Mouse (Mus musculus): ENCODE measurements around the gene Gm13723. TPM values are rescaled to one million over a fixed set of nuclear protein-coding genes. Genes with fewer than 3 reads are reported as not detected.

The Gm13723 gene
- not detected in 2 replicates for polyA plus RNA-seq (2015; fragmentation: Nextera tagmentation; extraction: Ambion mirVana)

- no peak for TF ChIP-seq CTCF (IDR thresholded peaks at IDR 0.05; ENCODE audit: low read depth)
- no peak within 1 kb of the TSS for H3K9ac ChIP-seq (ENCODE audit: low read depth, low read length)
- DNase-seq (ENCODE audit: low spot score) = peak; percentile 1
- ATAC-seq (replicated peaks; ENCODE audit: low FRiP score, low read depth) = no peak
- WGBS = 26% methylated on average over 1 of the region's 1 CpGs
- H3K4me1 ChIP-seq (replicated peaks; ENCODE audit: insufficient read depth, low read length) = no peaks in the 10 kb centered on the region
- no peaks in the 10 kb centered on the region for H3K36me3 ChIP-seq (ENCODE audit: insufficient read depth, low read length)
- H3K4me3 ChIP-seq (replicated peaks; ENCODE audit: low read depth, low read length) = no peak within 1 kb of the TSS
- H3K9me3 ChIP-seq (replicated peaks; ENCODE audit: low read length) = no peaks in the 10 kb centered on the region
- H3K4me2 ChIP-seq (ENCODE audit: low read length) = no peak within 1 kb of the TSS
- no peaks in the 10 kb centered on the region for H3K27me3 ChIP-seq (ENCODE audit: insufficient read depth, low read length)
- H3K27ac ChIP-seq = no peak within 1 kb of the TSS
These were observed at the start of gene Gm13723 for GRCm38 (mm10) chr2:86874702-86875101. TSS of gene Gm13723 (minus strand) at chr2:86874802.

GRCm38 (mm10) chr2:86905647-86906046, 31.0 kb upstream of the Gm13723 start:
- WGBS = 85% methylated on average over 2 of the region's 2 CpGs
- Histone ChIP-seq H3K4me1 (replicated peaks; ENCODE audit: insufficient read depth, low read length) (no peaks in the 10 kb centered on the region), H3K4me3 (replicated peaks; ENCODE audit: low read depth, low read length) (no peak overlapping the region), H3K27ac (no peak overlapping the region), H3K9ac (ENCODE audit: low read depth, low read length) (no peak overlapping the region), H3K4me2 (ENCODE audit: low read length) (no peak overlapping the region), H3K27me3 (ENCODE audit: insufficient read depth, low read length) (no peaks in the 10 kb centered on the region), H3K36me3 (ENCODE audit: insufficient read depth, low read length) (no peaks in the 10 kb centered on the region), H3K9me3 (replicated peaks; ENCODE audit: low read length) (no peaks in the 10 kb centered on the region)
- DNase-seq (ENCODE audit: low spot score) (no peak), ATAC-seq (replicated peaks; ENCODE audit: low FRiP score, low read depth) (no peak)
- no peak for TF ChIP-seq CTCF (IDR thresholded peaks at IDR 0.05; ENCODE audit: low read depth)

GRCm38 (mm10) chr2:86892116-86892515, 17.5 kb upstream of the Gm13723 start, which contains the start of gene Olfr1097:
TSS of gene Olfr1097 (minus strand) at chr2:86892216.
- Histone ChIP-seq H3K36me3 (ENCODE audit: insufficient read depth, low read length) (no peaks in the 10 kb centered on the region), H3K27ac (no peak within 1 kb of the TSS), H3K9ac (ENCODE audit: low read depth, low read length) (no peak within 1 kb of the TSS), H3K4me1 (replicated peaks; ENCODE audit: insufficient read depth, low read length) (no peaks in the 10 kb centered on the region), H3K4me2 (ENCODE audit: low read length) (no peak within 1 kb of the TSS), H3K4me3 (replicated peaks; ENCODE audit: low read depth, low read length) (no peak within 1 kb of the TSS), H3K27me3 (ENCODE audit: insufficient read depth, low read length) (no peaks in the 10 kb centered on the region), H3K9me3 (replicated peaks; ENCODE audit: low read length) (no peaks in the 10 kb centered on the region)
- DNase-seq (ENCODE audit: low spot score) = no peak
- no peak for ATAC-seq (replicated peaks; ENCODE audit: low FRiP score, low read depth)
- no peak for TF ChIP-seq CTCF (IDR thresholded peaks at IDR 0.05; ENCODE audit: low read depth)
- WGBS = 87% methylated on average over 1 of the region's 1 CpGs

DNA sequence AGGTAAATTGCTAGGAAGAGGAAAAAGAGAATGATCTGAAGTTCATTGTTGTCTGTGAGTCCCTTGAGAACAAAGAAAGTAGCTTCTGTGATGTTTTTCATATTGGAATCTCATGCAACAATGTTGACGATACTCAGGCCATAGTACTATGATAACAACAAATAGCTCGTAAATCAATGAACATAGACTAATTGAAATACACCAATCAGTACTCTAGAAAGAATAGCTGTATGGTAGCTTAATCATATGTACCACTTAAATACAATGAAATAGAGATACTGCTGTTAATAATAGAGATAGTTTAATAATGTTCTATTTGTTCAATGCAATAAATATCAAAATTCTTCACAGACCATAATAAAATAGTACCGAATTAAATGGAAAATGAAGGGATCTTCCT, 23.0 kb downstream of the Gm13723 start, which contains the start of gene Olfr1095:
TSS of gene Olfr1095 (minus strand) at position 101 of the 400 bp plus-strand sequence.
- H3K27me3 ChIP-seq (ENCODE audit: insufficient read depth, low read length) = no peaks in the 10 kb centered on the region
- 87% methylated on average over 3 of the region's 3 CpGs for WGBS
- no peak within 1 kb of the TSS for H3K4me3 ChIP-seq (replicated peaks; ENCODE audit: low read depth, low read length)
- TF ChIP-seq CTCF (IDR thresholded peaks at IDR 0.05; ENCODE audit: low read depth) = no peak
- no peaks in the 10 kb centered on the region for H3K4me1 ChIP-seq (replicated peaks; ENCODE audit: insufficient read depth, low read length)
- ATAC-seq (replicated peaks; ENCODE audit: low FRiP score, low read depth) = no peak
- H3K4me2 ChIP-seq (ENCODE audit: low read length) = no peak within 1 kb of the TSS
- no peak for DNase-seq (ENCODE audit: low spot score)
- H3K9ac ChIP-seq (ENCODE audit: low read depth, low read length) = no peak within 1 kb of the TSS
- no peaks in the 10 kb centered on the region for H3K36me3 ChIP-seq (ENCODE audit: insufficient read depth, low read length)
- no peak within 1 kb of the TSS for H3K27ac ChIP-seq
- H3K9me3 ChIP-seq (replicated peaks; ENCODE audit: low read length) = no peaks in the 10 kb centered on the region

GRCm38 (mm10) chr2:86824363-86824762, 50.2 kb downstream of the Gm13723 start, which contains the start of gene Olfr1094:
TSS of gene Olfr1094 (plus strand) at chr2:86824663.
- no peaks in the 10 kb centered on the region for H3K27me3 ChIP-seq (ENCODE audit: insufficient read depth, low read length)
- no peak within 1 kb of the TSS for H3K4me3 ChIP-seq (replicated peaks; ENCODE audit: low read depth, low read length)
- DNase-seq (ENCODE audit: low spot score) (no peak), ATAC-seq (replicated peaks; ENCODE audit: low FRiP score, low read depth) (no peak)
- H3K27ac ChIP-seq = no peak within 1 kb of the TSS
- no peak within 1 kb of the TSS for H3K9ac ChIP-seq (ENCODE audit: low read depth, low read length)
- no peaks in the 10 kb centered on the region for H3K36me3 ChIP-seq (ENCODE audit: insufficient read depth, low read length)
- TF ChIP-seq CTCF (IDR thresholded peaks at IDR 0.05; ENCODE audit: low read depth) = no peak
- no peaks in the 10 kb centered on the region for H3K4me1 ChIP-seq (replicated peaks; ENCODE audit: insufficient read depth, low read length)
- H3K9me3 ChIP-seq (replicated peaks; ENCODE audit: low read length) = no peaks in the 10 kb centered on the region
- H3K4me2 ChIP-seq (ENCODE audit: low read length) = no peak within 1 kb of the TSS

Other genes with a start within 250 kb of the Gm13723 start
- gene Olfr1084, start 235.1 kb downstream of the Gm13723 start, polyA plus RNA-seq (2015; fragmentation: Nextera tagmentation; extraction: Ambion mirVana) = not detected in 2 replicates
- gene Olfr1085, start 212.8 kb downstream of the Gm13723 start, polyA plus RNA-seq (2015; fragmentation: Nextera tagmentation; extraction: Ambion mirVana) = not detected in 2 replicates
- not detected in 2 replicates for gene Olfr1086, start 194.7 kb downstream of the Gm13723 start, polyA plus RNA-seq (2015; fragmentation: Nextera tagmentation; extraction: Ambion mirVana)
- gene Olfr1087, start 176.4 kb downstream of the Gm13723 start, polyA plus RNA-seq (2015; fragmentation: Nextera tagmentation; extraction: Ambion mirVana) = not detected in 2 replicates
- not detected in 2 replicates for gene Olfr1089, start 141.1 kb downstream of the Gm13723 start, polyA plus RNA-seq (2015; fragmentation: Nextera tagmentation; extraction: Ambion mirVana)
- gene Olfr1090, start 115.8 kb downstream of the Gm13723 start, polyA plus RNA-seq (2015; fragmentation: Nextera tagmentation; extraction: Ambion mirVana) = not detected in 2 replicates
- not detected in 2 replicates for gene Olfr1093, start 92.3 kb downstream of the Gm13723 start, polyA plus RNA-seq (2015; fragmentation: Nextera tagmentation; extraction: Ambion mirVana)
- not detected in 2 replicates for gene Olfr141, start 64.8 kb downstream of the Gm13723 start, polyA plus RNA-seq (2015; fragmentation: Nextera tagmentation; extraction: Ambion mirVana)
- gene Olfr1094, start 50.1 kb downstream of the Gm13723 start, polyA plus RNA-seq (2015; fragmentation: Nextera tagmentation; extraction: Ambion mirVana) = not detected in 2 replicates
- gene Olfr1095, start 23.1 kb downstream of the Gm13723 start, polyA plus RNA-seq (2015; fragmentation: Nextera tagmentation; extraction: Ambion mirVana) = not detected in 2 replicates
- gene Olfr1097, start 17.4 kb upstream of the Gm13723 start, polyA plus RNA-seq (2015; fragmentation: Nextera tagmentation; extraction: Ambion mirVana) = not detected in 2 replicates
- gene Olfr1098, start 49.7 kb upstream of the Gm13723 start, polyA plus RNA-seq (2015; fragmentation: Nextera tagmentation; extraction: Ambion mirVana) = not detected in 2 replicates
- gene Olfr1099, start 85.9 kb upstream of the Gm13723 start, polyA plus RNA-seq (2015; fragmentation: Nextera tagmentation; extraction: Ambion mirVana) = not detected in 2 replicates
- gene Olfr1100, start 105.2 kb upstream of the Gm13723 start, polyA plus RNA-seq (2015; fragmentation: Nextera tagmentation; extraction: Ambion mirVana) = not detected in 2 replicates
- not detected in 2 replicates for gene Olfr1101, start 116.4 kb upstream of the Gm13723 start, polyA plus RNA-seq (2015; fragmentation: Nextera tagmentation; extraction: Ambion mirVana)
- gene Olfr1102, start 123.6 kb upstream of the Gm13723 start, polyA plus RNA-seq (2015; fragmentation: Nextera tagmentation; extraction: Ambion mirVana) = not detected in 2 replicates
- gene Olfr1104, start 152.3 kb upstream of the Gm13723 start, polyA plus RNA-seq (2015; fragmentation: Nextera tagmentation; extraction: Ambion mirVana) = not detected in 2 replicates
- not detected in 2 replicates for gene Olfr1105, start 161.7 kb upstream of the Gm13723 start, polyA plus RNA-seq (2015; fragmentation: Nextera tagmentation; extraction: Ambion mirVana)
- gene Olfr1106, start 177.5 kb upstream of the Gm13723 start, polyA plus RNA-seq (2015; fragmentation: Nextera tagmentation; extraction: Ambion mirVana) = not detected in 2 replicates
- gene Olfr1107, start 201.0 kb upstream of the Gm13723 start, polyA plus RNA-seq (2015; fragmentation: Nextera tagmentation; extraction: Ambion mirVana) = not detected in 2 replicates
- gene Olfr1109, start 221.2 kb upstream of the Gm13723 start, polyA plus RNA-seq (2015; fragmentation: Nextera tagmentation; extraction: Ambion mirVana) = not detected in 2 replicates
- gene Olfr259, start 239.8 kb upstream of the Gm13723 start, polyA plus RNA-seq (2015; fragmentation: Nextera tagmentation; extraction: Ambion mirVana) = not detected in 2 replicates

Data from kidney, postnatal 0 days (tissue).